Mouse (Mus musculus) neural tube, embryonic 12.5 days (tissue): ENCODE results near the gene A830031A19Rik. TPM values are rescaled to one million over a fixed set of nuclear protein-coding genes. Genes with fewer than 3 reads are reported as not detected.
A peak's percentile ranks its signal among the peaks of the same experiment; 100 is the strongest.

Source experiments
- ATAC-seq: fragments of 200-750 bp; cut with Nextera tagmentation; 2 replicates; pipeline ENCODE4 v1.8.0; 2017; ENCODE audit warnings: low read depth, mild to moderate bottlenecking, moderate TSS enrichment, moderate library complexity; ENCODE audit not compliant: low FRiP score
- H3K27ac ChIP-seq: fragments of 300-500 bp; sonication (generic); 2 replicates; pipeline ENCODE4 v1.5.1; 2016
- H3K27me3 ChIP-seq: fragments of 300-500 bp; sonication (generic); replicated peaks from 2 replicates; pipeline ENCODE4 v1.6.1; 2016; ENCODE audit warnings: mild to moderate bottlenecking
- H3K36me3 ChIP-seq: fragments of 300-500 bp; sonication (generic); 2 replicates; pipeline ENCODE4 v1.6.1; 2016; ENCODE audit warnings: mild to moderate bottlenecking
- H3K4me1 ChIP-seq: fragments of 300-500 bp; sonication (generic); 2 replicates; pipeline ENCODE4 v1.6.1; 2016
- H3K4me2 ChIP-seq: fragments of 300-500 bp; sonication (generic); replicated peaks from 2 replicates; pipeline ENCODE4 v1.6.1; 2016; ENCODE audit warnings: mild to moderate bottlenecking
- H3K4me3 ChIP-seq: fragments of 300-500 bp; sonication (generic); 2 replicates; pipeline ENCODE4 v1.5.1; 2016
- H3K9ac ChIP-seq: fragments of 300-500 bp; sonication (generic); 2 replicates; pipeline ENCODE4 v1.6.1; 2016; ENCODE audit warnings: mild to moderate bottlenecking
- H3K9me3 ChIP-seq: fragments of 300-500 bp; sonication (generic); 2 replicates; pipeline ENCODE4 v1.6.1; 2016; ENCODE audit warnings: mild to moderate bottlenecking
- WGBS: fragments of 180-500 bp; shearing (Covaris S2); methylation state at CpG from one replicate; pipeline ENCODE4 v1.1.7; 2016; 5-methylcytosine and 5-hydroxymethylcytosine counted together
- polyA plus RNA-seq: library from polyadenylated mRNA; unstranded; fragments of >200 nt; fragmentation: Nextera tagmentation; extraction: Ambion mirVana; gene quantifications from 2 replicates; pipeline ENCODE4 v1.2.1, GENCODE M21; 2016

The A830031A19Rik gene
- polyA plus RNA-seq, 1 experiment from 2014 or later, result not detected

GRCm38 (mm10) chr11:24065313-24065712 lies 9.5 kb downstream of the A830031A19Rik start:
- Histone ChIP-seq H3K4me2 (no peak overlapping the region), H3K36me3 (no peaks in the 10 kb centered on the region), H3K9me3 (no peaks in the 10 kb centered on the region), H3K4me3 (no peak overlapping the region), H3K9ac (no peak overlapping the region), H3K4me1 (peaks cover 19% of the 10 kb centered on the region), H3K27ac (no peak overlapping the region), H3K27me3 (no peaks in the 10 kb centered on the region)
- WGBS, result 41% methylated on average over 4 of the region's 4 CpGs
- peak; percentile 39 for ATAC-seq

GRCm38 (mm10) chr11:24064221-24064620 lies 10.6 kb downstream of the A830031A19Rik start:
- Histone ChIP-seq H3K27me3 (no peaks in the 10 kb centered on the region), H3K4me1 (peaks cover 20% of the 10 kb centered on the region), H3K4me2 (no peak overlapping the region), H3K4me3 (no peak overlapping the region), H3K9me3 (no peaks in the 10 kb centered on the region), H3K27ac (no peak overlapping the region), H3K36me3 (no peaks in the 10 kb centered on the region), H3K9ac (no peak overlapping the region)
- ATAC-seq, result no peak
- 56% methylated on average over 6 of the region's 6 CpGs for WGBS

GRCm38 (mm10) chr11:24062495-24063096 lies 12.3 kb downstream of the A830031A19Rik start:
- Histone ChIP-seq H3K9ac (0 out of 2 replicates have a peak overlapping the region, but pooled peaks have one; percentile 48), H3K4me3 (no peak overlapping the region), H3K4me2 (peak overlapping the region; percentile 69; the same call in 1 of the 2 replicates), H3K27ac (no peak overlapping the region), H3K27me3 (no peaks in the 10 kb centered on the region), H3K36me3 (no peaks in the 10 kb centered on the region), H3K4me1 (peaks cover 20% of the 10 kb centered on the region), H3K9me3 (no peaks in the 10 kb centered on the region)
- WGBS, result 27% methylated on average over 9 of the region's 9 CpGs
- ATAC-seq, result peak; percentile 18; the same call in 1 of the 2 replicates

GRCm38 (mm10) chr11:24061819-24062218 lies 13.0 kb downstream of the A830031A19Rik start:
- H3K36me3 ChIP-seq, result no peaks in the 10 kb centered on the region
- H3K27me3 ChIP-seq, result no peaks in the 10 kb centered on the region
- H3K27ac ChIP-seq, result no peak overlapping the region; the same call in 1 of the 2 replicates
- peak overlapping the region; percentile 69 for H3K4me2 ChIP-seq
- under 1% methylated on average over 14 of the region's 14 CpGs for WGBS
- ATAC-seq, result peak; percentile 90
- H3K9ac ChIP-seq, result peak overlapping the region; percentile 48; the same call in 1 of the 2 replicates
- H3K4me3 ChIP-seq, result peak overlapping the region; percentile 22
- H3K4me1 ChIP-seq, result peaks cover 20% of the 10 kb centered on the region
- H3K9me3 ChIP-seq, result no peaks in the 10 kb centered on the region

GRCm38 (mm10) chr11:24060428-24060827 lies 14.4 kb downstream of the A830031A19Rik start:
- peak overlapping the region; percentile 69 for H3K4me2 ChIP-seq
- H3K9me3 ChIP-seq, result no peaks in the 10 kb centered on the region
- peak overlapping the region; percentile 8; the same call in 1 of the 2 replicates for H3K9ac ChIP-seq
- peaks cover 20% of the 10 kb centered on the region for H3K4me1 ChIP-seq
- ATAC-seq, result no peak
- H3K27ac ChIP-seq, result no peak overlapping the region
- WGBS, result 3% methylated on average over 5 of the region's 5 CpGs
- H3K36me3 ChIP-seq, result no peaks in the 10 kb centered on the region
- peak overlapping the region; percentile 21; the same call in 1 of the 2 replicates for H3K4me3 ChIP-seq
- no peaks in the 10 kb centered on the region for H3K27me3 ChIP-seq

GRCm38 (mm10) chr11:24059137-24059536 lies 15.7 kb downstream of the A830031A19Rik start:
- H3K27me3 ChIP-seq, result no peaks in the 10 kb centered on the region

GRCm38 (mm10) chr11:24052882-24053281 lies 22.0 kb downstream of the A830031A19Rik start:
- Histone ChIP-seq H3K27ac (no peak overlapping the region), H3K9ac (no peak overlapping the region), H3K4me3 (no peak overlapping the region), H3K4me1 (peaks cover 4% of the 10 kb centered on the region; the same call in 1 of the 2 replicates), H3K4me2 (no peak overlapping the region), H3K36me3 (no peaks in the 10 kb centered on the region), H3K27me3 (no peaks in the 10 kb centered on the region), H3K9me3 (no peaks in the 10 kb centered on the region)
- no peak for ATAC-seq
- WGBS, result 61% methylated on average over 6 of the region's 6 CpGs

More at GRCm38 (mm10) chr11:24059137-24059536, 15.7 kb downstream of the A830031A19Rik start:
- no peak for ATAC-seq
- Histone ChIP-seq H3K4me2 (no peak overlapping the region), H3K9ac (no peak overlapping the region), H3K9me3 (no peaks in the 10 kb centered on the region), H3K36me3 (no peaks in the 10 kb centered on the region), H3K27ac (no peak overlapping the region), H3K4me1 (peaks cover 20% of the 10 kb centered on the region), H3K4me3 (no peak overlapping the region)
- WGBS, result 14% methylated on average over 1 of the region's 1 CpGs

GRCm38 (mm10) chr11:24050032-24050757 lies 24.7 kb downstream of the A830031A19Rik start:
- H3K9ac ChIP-seq, result no peak overlapping the region
- peaks cover 4% of the 10 kb centered on the region; the same call in 1 of the 2 replicates for H3K4me1 ChIP-seq
- ATAC-seq, result no peak
- no peak overlapping the region for H3K4me3 ChIP-seq
- H3K27me3 ChIP-seq, result no peaks in the 10 kb centered on the region
- WGBS, result 88% methylated on average over 11 of the region's 11 CpGs
- no peaks in the 10 kb centered on the region for H3K36me3 ChIP-seq
- H3K27ac ChIP-seq, result no peak overlapping the region
- no peaks in the 10 kb centered on the region for H3K9me3 ChIP-seq
- peak overlapping the region; percentile 64 for H3K4me2 ChIP-seq

- peaks cover 4% of the 10 kb centered on the region; the same call in 1 of the 2 replicates for H3K4me1 ChIP-seq
- no peaks in the 10 kb centered on the region for H3K36me3 ChIP-seq
- H3K27ac ChIP-seq, result no peak overlapping the region
- WGBS, result 4% methylated on average over 28 of the region's 28 CpGs
- H3K4me2 ChIP-seq, result peak overlapping the region; percentile 64
- no peaks in the 10 kb centered on the region for H3K27me3 ChIP-seq
- no peaks in the 10 kb centered on the region for H3K9me3 ChIP-seq
- ATAC-seq, result peak; percentile 93
- H3K9ac ChIP-seq, result peak overlapping the region; percentile 57
- H3K4me3 ChIP-seq, result peak overlapping the region; percentile 40
These were observed 25.4 kb downstream of the A830031A19Rik start for GRCm38 (mm10) chr11:24049226-24050031.

GRCm38 (mm10) chr11:24044025-24044424 lies 30.8 kb downstream of the A830031A19Rik start:
- no peaks in the 10 kb centered on the region for H3K9me3 ChIP-seq
- H3K4me1 ChIP-seq, result no peaks in the 10 kb centered on the region
- 85% methylated on average over 6 of the region's 6 CpGs for WGBS
- no peak overlapping the region for H3K27ac ChIP-seq
- H3K4me3 ChIP-seq, result no peak overlapping the region
- no peak overlapping the region for H3K4me2 ChIP-seq
- H3K36me3 ChIP-seq, result no peaks in the 10 kb centered on the region
- ATAC-seq, result no peak
- no peak overlapping the region for H3K9ac ChIP-seq
- no peaks in the 10 kb centered on the region for H3K27me3 ChIP-seq

- Histone ChIP-seq H3K27ac (no peak overlapping the region), H3K27me3 (no peaks in the 10 kb centered on the region), H3K36me3 (no peaks in the 10 kb centered on the region), H3K4me1 (peaks cover 3% of the 10 kb centered on the region; the same call in 1 of the 2 replicates), H3K9ac (no peak overlapping the region), H3K9me3 (no peaks in the 10 kb centered on the region), H3K4me3 (no peak overlapping the region), H3K4me2 (no peak overlapping the region)
- no peak for ATAC-seq
- 84% methylated on average over 1 of the region's 1 CpGs for WGBS
These were observed 54.1 kb downstream of the A830031A19Rik start for GRCm38 (mm10) chr11:24020760-24021159.

- no peak for ATAC-seq
- 86% methylated on average over 2 of the region's 2 CpGs for WGBS
- no peak overlapping the region for H3K4me2 ChIP-seq
- no peak overlapping the region for H3K27ac ChIP-seq
- H3K4me1 ChIP-seq, result peaks cover 3% of the 10 kb centered on the region; the same call in 1 of the 2 replicates
- H3K27me3 ChIP-seq, result no peaks in the 10 kb centered on the region
- no peak overlapping the region for H3K9ac ChIP-seq
- no peaks in the 10 kb centered on the region for H3K9me3 ChIP-seq
- H3K36me3 ChIP-seq, result no peaks in the 10 kb centered on the region
- no peak overlapping the region for H3K4me3 ChIP-seq
These were observed 56.1 kb downstream of the A830031A19Rik start for GRCm38 (mm10) chr11:24018783-24019182.
